Mouse (Mus musculus) spleen, postnatal 10 days (tissue): ENCODE results near the gene Egfem1.

Source experiments
- DNase-seq, 2 experiments: peaks; one replicate each; pipeline ENCODE4 v3.0.0; 2021 to 2022; ENCODE audit warnings: low spot score in 2 of 2

Gene Egfem1

DNA sequence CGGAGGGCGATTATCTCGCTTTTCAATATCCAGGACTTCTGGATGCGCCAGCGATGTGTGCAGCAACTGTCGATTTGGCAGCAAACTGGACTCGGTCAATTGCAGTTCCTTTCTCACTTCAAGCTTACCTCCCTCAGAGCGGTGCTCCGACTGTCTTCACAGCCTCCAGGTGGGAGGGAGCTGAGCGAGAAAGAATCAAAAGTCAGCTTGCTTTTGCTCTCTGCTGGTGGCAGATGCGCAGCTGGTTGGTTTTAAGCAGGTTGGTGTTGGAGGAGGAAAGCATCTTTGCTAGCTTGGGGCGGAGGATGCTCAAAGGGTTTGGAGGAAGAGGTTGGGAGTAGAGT, at the start of gene Egfem1:
Egfem1 (plus strand) TSS at position 72 of the 344 bp plus-strand sequence.
- no peak for DNase-seq

DNA sequence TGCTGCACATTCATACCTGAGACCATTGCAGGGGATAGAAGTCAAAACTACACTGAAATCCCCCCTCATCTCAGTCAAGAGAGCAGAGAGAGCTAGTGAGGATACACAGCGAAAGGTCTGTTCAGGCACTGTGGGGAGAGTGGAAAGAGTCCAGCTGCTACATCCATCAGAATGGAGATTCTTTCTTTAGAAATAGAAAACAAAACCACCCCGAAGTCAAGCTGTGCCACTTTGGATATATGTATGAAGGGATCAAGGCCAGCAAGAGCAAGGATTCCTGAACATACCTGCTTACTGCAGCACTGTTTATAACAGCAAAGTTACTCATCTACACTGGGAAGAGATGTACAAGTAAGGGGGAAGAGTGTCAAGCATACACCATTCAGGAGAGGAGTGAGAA, 48.7 kb upstream of the Egfem1 start:
- DNase-seq: no peak

- no peak for DNase-seq
These were observed 45.7 kb upstream of the Egfem1 start for GRCm38 (mm10) chr3:29036146-29036545.

DNA sequence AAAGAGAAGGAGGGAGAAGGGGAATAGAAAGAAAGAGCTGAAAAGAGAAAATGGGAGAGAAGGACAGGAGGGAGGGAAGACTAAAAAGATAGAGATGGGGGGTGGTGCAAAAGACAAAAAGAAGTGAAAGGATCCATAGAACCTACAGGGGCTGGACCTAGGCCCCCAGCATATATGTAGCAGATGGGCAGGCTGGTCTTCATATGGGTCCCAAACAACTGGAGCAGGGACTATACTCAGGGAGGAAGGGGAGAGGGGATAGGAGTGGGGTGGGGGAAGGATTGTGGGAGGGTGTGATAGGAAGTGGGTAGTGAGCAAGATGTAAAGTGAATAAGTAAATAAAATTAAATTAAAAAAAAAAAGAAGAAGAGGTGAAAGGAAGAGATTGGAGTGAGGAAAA, 45.2 kb upstream of the Egfem1 start:
- no peak for DNase-seq

- no peak for DNase-seq
These were observed 41.8 kb upstream of the Egfem1 start for GRCm38 (mm10) chr3:29040064-29040463.

- no peak for DNase-seq
These were observed 35.5 kb upstream of the Egfem1 start for GRCm38 (mm10) chr3:29046281-29046680.

DNA sequence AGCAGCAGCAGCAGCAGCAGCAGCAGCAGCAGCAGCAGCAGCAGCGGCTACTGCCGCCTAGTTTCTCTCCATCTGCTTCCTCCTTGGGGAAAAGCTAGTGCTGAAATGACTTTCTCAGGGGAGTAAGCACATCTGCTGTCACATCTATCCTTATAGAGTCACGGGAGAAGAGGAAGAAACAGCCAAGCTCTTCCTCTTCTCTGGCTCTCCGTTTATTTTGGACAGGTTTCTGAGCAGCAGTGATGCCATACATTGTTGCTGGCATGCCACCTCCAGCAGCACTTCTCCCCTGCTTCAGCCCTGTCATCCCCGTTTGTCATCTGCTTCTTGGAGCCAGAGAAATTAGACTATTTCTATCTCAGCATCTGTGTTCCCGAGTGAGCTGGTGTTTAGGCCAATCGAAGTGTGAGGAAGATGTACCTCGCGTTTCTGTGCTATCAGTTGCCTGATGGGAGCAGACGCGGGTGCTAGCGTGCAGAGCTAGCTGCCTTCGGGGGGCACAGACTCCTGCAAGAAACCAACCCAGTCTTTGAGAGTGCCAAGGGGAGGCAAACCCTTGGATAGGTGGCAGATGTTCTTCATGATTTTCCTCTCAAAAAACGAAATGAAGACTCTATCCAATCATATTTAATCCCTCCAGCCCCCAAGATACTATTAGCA, 34.4 kb upstream of the Egfem1 start:
- DNase-seq: no peak

DNA sequence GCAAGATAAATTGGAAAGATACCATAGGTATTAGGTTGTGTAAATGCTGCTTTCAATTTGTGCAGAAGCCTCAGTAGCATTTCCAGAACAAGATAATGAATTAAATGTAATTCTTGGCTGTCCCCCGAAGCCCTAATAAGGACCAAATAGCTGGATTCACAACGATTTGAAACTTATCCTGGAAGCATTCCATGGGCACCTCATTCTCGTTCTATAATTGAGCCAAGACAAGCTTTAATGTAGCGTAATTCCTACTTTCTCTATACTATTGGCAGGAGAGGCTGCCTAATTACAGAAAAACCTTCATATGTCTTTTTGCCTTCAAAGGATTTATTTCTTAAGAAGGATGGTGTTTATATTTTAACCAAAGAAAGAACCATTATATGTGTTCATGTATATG, 18.7 kb upstream of the Egfem1 start:
- no peak for DNase-seq

GRCm38 (mm10) chr3:29068428-29069098, 13.3 kb upstream of the Egfem1 start:
- no peak for DNase-seq

GRCm38 (mm10) chr3:29071315-29071714, 10.5 kb upstream of the Egfem1 start:
- no peak for DNase-seq

GRCm38 (mm10) chr3:29081517-29081916, 306 bp upstream of the Egfem1 start:
- DNase-seq: no peak

DNA sequence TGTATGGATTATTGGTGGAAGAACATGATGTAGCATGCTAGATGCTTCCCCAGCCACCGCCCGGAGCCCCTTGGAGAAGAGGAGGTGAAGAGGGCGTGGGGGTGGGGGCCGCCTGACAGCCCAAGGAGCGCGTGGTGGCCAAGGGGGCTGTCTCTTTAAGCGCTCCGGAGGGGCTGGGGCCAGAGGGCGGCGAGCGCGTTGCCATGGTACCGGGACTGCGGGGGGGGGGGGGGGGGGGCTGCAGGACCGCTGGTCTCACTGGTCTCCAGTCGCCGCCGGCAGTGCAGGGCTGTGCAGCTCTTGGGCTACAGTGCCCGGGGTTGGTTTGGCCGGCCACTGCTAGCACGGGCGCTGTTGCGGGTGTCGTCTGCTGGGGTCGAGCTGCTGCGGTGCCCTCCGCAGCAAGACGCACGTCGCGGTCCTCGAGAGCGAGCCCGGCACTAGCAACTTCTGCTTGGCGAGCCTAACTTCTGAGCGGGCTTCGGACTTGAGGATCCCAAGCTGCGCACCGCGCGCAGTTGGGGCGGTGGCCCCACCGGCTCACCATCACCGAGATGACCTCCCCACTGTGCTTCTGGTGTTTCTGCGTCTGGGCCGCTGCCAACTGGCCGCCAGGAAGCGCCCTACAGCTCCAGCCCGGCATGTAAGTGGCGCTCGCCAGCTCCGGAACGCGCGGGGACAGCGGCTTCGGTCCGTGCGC, 623 bp downstream of the Egfem1 start:
- no peak for DNase-seq

- no peak for DNase-seq
These were observed 1.1 kb downstream of the Egfem1 start for GRCm38 (mm10) chr3:29082996-29083350.

- DNase-seq: no peak
These were observed 16.6 kb downstream of the Egfem1 start for GRCm38 (mm10) chr3:29098467-29098866.

GRCm38 (mm10) chr3:29106016-29106723, 24.3 kb downstream of the Egfem1 start:
- DNase-seq: no peak

GRCm38 (mm10) chr3:29107134-29107533, 25.3 kb downstream of the Egfem1 start:
- DNase-seq: no peak

- no peak for DNase-seq
These were observed 28.5 kb downstream of the Egfem1 start for GRCm38 (mm10) chr3:29110321-29110720.

DNA sequence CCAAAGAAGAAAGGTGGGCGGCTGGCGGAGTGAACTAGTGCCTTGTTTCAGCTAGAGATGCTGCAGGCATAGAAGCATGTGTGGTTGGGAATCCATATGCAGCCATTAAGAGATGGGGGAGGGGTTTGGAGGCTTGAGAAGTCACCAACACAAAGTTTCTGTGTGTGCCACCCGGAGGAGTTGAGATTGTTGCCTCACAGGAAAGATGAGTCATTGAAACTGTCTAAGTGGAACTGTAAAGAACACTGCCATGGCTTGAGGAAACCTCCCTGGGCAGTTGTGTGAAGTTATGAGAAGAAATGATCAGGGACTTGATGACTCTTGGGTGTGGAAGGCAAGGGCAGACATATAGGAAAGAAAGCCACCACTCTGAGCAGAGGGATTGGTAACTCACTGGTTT, 32.7 kb downstream of the Egfem1 start:
- DNase-seq: no peak

DNA sequence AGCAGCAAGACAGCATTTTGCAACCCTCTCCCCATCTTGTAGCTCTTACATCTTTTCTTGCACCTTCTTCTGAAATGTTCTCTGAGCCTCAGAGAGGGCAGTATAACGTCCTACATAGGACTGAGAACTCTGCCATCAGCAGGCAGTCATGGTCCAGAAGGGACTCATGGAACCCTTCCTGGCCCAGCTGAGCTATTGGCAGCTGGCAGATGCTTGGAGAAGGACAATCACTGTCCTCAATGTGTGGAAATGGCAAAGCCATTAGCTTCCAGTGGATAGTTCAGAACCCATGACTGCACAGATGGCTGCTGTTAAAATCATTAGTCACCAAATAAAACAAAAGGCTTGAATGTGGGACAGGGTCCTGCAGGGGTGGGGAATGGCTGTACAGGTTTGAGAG, 35.6 kb downstream of the Egfem1 start:
- DNase-seq: no peak

GRCm38 (mm10) chr3:29122556-29122955, 40.7 kb downstream of the Egfem1 start:
- no peak for DNase-seq

DNA sequence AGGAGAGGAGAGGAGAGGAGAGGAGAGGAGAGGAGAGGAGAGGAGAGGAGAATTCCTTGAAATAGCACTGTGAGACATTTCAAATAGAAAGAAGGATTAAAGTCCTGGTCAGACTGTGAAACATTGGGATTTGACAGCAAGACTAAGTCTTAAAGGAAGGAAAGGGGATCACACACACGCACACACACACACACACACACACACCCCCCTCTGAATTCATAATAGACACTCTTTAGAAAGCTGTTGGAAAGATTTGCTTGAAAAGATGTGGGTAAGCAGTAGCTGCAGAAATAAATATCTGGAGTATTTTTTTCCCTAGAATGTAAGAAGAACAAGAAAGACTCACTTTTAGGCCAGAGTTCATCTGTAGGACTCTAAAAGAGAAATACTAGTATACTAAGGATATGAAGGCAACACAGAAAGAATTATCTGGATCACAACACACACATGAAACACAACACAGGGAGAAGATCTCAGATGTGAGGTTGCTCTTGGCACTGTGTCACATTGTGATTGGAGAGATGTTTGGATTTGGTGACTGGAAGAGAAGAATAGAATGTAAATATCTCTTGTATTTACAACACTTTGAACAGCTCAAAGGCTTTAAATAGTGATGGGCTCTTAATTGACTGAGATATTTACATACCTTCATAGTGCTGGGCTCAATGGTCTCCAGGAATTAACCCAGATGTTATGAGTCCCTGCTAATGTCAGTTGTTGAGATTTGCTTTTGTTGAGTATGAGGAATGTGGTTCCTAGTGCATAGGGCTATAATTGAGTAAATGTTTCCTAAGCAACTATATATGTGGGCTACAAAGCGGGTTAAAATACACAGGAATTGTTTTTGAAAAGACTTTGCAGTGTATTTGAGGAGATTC, 50.5 kb downstream of the Egfem1 start:
- no peak for DNase-seq

DNA sequence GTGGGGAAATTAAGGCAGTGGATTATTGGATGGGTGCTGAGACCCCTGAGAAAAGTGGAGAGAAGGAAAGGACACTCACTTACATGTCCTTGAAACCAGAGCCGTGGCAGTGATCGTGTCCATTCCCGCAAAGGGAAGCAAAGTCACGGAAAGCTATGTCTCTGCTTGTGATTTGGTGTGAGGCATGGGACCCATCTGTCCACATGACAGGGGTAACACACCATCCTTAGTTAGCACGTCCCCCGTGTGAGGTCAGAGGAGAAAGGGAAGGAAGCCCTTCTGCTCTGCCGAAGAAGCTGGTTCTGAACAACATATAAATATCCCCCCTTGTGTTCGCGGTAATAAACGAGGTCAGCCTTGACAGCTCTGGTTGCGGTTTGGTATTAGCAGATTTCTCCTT, 52.7 kb downstream of the Egfem1 start:
- DNase-seq: no peak
